Mouse (Mus musculus) lung, embryonic 16.5 days (tissue): ENCODE data around the gene Asb8. TPM values are rescaled to one million over a fixed set of nuclear protein-coding genes. Genes with fewer than 3 reads are reported as not detected.

Source experiments
- ATAC-seq: fragments of 200-750 bp; cut with Nextera tagmentation; 2 replicates; pipeline ENCODE4 v1.8.0; 2017; ENCODE audit warnings: low read depth, mild to moderate bottlenecking, moderate library complexity
- H3K27ac ChIP-seq: fragments of 300-500 bp; sonication (generic); 2 replicates; pipeline ENCODE4 v1.5.1; 2014; ENCODE audit warnings: mild to moderate bottlenecking, control low read depth, low read length
- H3K27me3 ChIP-seq: fragments of 300-500 bp; sonication (generic); 2 replicates; pipeline ENCODE4 v1.6.1; 2014; ENCODE audit warnings: low read depth, low read length, mixed read lengths; ENCODE audit not compliant: control insufficient read depth, insufficient read depth
- H3K36me3 ChIP-seq: fragments of 300-500 bp; sonication (generic); 2 replicates; pipeline ENCODE4 v1.6.1; 2014; ENCODE audit warnings: low read length; ENCODE audit not compliant: control insufficient read depth, insufficient read depth
- H3K4me1 ChIP-seq: fragments of 300-500 bp; sonication (generic); replicated peaks from 2 replicates; pipeline ENCODE4 v1.6.1; 2014; ENCODE audit warnings: low read length, mixed read lengths; ENCODE audit not compliant: control insufficient read depth, insufficient read depth
- H3K4me2 ChIP-seq: fragments of 300-500 bp; sonication (generic); 2 replicates; pipeline ENCODE4 v1.6.1; 2014; ENCODE audit warnings: low read depth, low read length, control low read depth
- H3K4me3 ChIP-seq: fragments of 300-500 bp; sonication (generic); 2 replicates; pipeline ENCODE4 v1.5.1; 2014; ENCODE audit warnings: mild to moderate bottlenecking, low read length, control low read depth
- H3K9ac ChIP-seq: fragments of 300-500 bp; sonication (generic); 2 replicates; pipeline ENCODE4 v1.6.1; 2014; ENCODE audit warnings: low read length, control low read depth
- H3K9me3 ChIP-seq: fragments of 300-500 bp; sonication (generic); 2 replicates; pipeline ENCODE4 v1.6.1; 2016; ENCODE audit warnings: low read length; ENCODE audit not compliant: control insufficient read depth
- WGBS: fragments of 180-500 bp; shearing (Covaris S2); extraction: QIAGEN DNeasy Blood & Tissue Kit; methylation state at CpG from one replicate; pipeline ENCODE4 v1.1.7; 2014; 5-methylcytosine and 5-hydroxymethylcytosine counted together
- polyA plus RNA-seq: library from polyadenylated mRNA; unstranded; fragments of >200 nt; fragmentation: Nextera tagmentation; extraction: Ambion mirVana; gene quantifications from 2 replicates; pipeline ENCODE4 v1.2.1, GENCODE M21; 2015

Gene Asb8
- polyA plus RNA-seq, 1 experiment from 2014 or later = 47.9 TPM

GRCm38 (mm10) chr15:98134034-98134433 lies 31.4 kb downstream of the Asb8 start:
- WGBS = 89% methylated on average over 4 of the region's 4 CpGs
- H3K27me3 ChIP-seq = no peaks in the 10 kb centered on the region

GRCm38 (mm10) chr15:98133471-98133870 lies 32.0 kb downstream of the Asb8 start:
- H3K27ac ChIP-seq = no peak overlapping the region
- H3K4me1 ChIP-seq = no peaks in the 10 kb centered on the region
- H3K4me3 ChIP-seq = no peak overlapping the region
- H3K9me3 ChIP-seq = no peaks in the 10 kb centered on the region
- H3K27me3 ChIP-seq = no peaks in the 10 kb centered on the region
- no peak overlapping the region for H3K4me2 ChIP-seq
- H3K9ac ChIP-seq = no peak overlapping the region
- ATAC-seq = no peak
- H3K36me3 ChIP-seq = peaks cover 23% of the 10 kb centered on the region
- 88% methylated on average over 3 of the region's 3 CpGs for WGBS

More at GRCm38 (mm10) chr15:98134034-98134433, 31.4 kb downstream of the Asb8 start:
- no peak overlapping the region for H3K27ac ChIP-seq
- no peak overlapping the region for H3K4me2 ChIP-seq
- H3K36me3 ChIP-seq = peaks cover 23% of the 10 kb centered on the region
- H3K9me3 ChIP-seq = no peaks in the 10 kb centered on the region
- no peak for ATAC-seq
- H3K4me3 ChIP-seq = no peak overlapping the region
- H3K9ac ChIP-seq = no peak overlapping the region
- H3K4me1 ChIP-seq = no peaks in the 10 kb centered on the region

GRCm38 (mm10) chr15:98131942-98132655 lies 33.3 kb downstream of the Asb8 start:
- H3K9me3 ChIP-seq = no peaks in the 10 kb centered on the region
- no peak overlapping the region for H3K9ac ChIP-seq
- no peaks in the 10 kb centered on the region for H3K4me1 ChIP-seq
- no peak overlapping the region for H3K4me3 ChIP-seq
- H3K36me3 ChIP-seq = peaks cover 23% of the 10 kb centered on the region
- H3K27me3 ChIP-seq = no peaks in the 10 kb centered on the region
- peak; percentile 69 for ATAC-seq
- WGBS = 68% methylated on average over 15 of the region's 15 CpGs
- H3K27ac ChIP-seq = no peak overlapping the region
- no peak overlapping the region for H3K4me2 ChIP-seq

GRCm38 (mm10) chr15:98131451-98131850 lies 34.0 kb downstream of the Asb8 start:
- no peak for ATAC-seq
- Histone ChIP-seq H3K27me3 (no peaks in the 10 kb centered on the region), H3K27ac (no peak overlapping the region), H3K36me3 (peaks cover 19% of the 10 kb centered on the region), H3K4me1 (no peaks in the 10 kb centered on the region), H3K9me3 (no peaks in the 10 kb centered on the region), H3K4me3 (no peak overlapping the region), H3K9ac (no peak overlapping the region), H3K4me2 (no peak overlapping the region)
- WGBS = 84% methylated on average over 7 of the region's 7 CpGs

- WGBS = 91% methylated on average over 4 of the region's 4 CpGs
- ATAC-seq = no peak
- Histone ChIP-seq H3K4me3 (no peak overlapping the region), H3K9me3 (no peaks in the 10 kb centered on the region), H3K4me2 (no peak overlapping the region), H3K27ac (no peak overlapping the region), H3K36me3 (peaks cover 19% of the 10 kb centered on the region), H3K9ac (no peak overlapping the region), H3K4me1 (no peaks in the 10 kb centered on the region), H3K27me3 (no peaks in the 10 kb centered on the region)
Observed at GRCm38 (mm10) chr15:98131001-98131400, 34.4 kb downstream of the Asb8 start.

GRCm38 (mm10) chr15:98120831-98121230 lies 44.6 kb downstream of the Asb8 start:
- peaks cover 23% of the 10 kb centered on the region for H3K36me3 ChIP-seq
- no peak overlapping the region for H3K27ac ChIP-seq
- no peaks in the 10 kb centered on the region for H3K4me1 ChIP-seq
- no peak overlapping the region for H3K4me3 ChIP-seq
- H3K9me3 ChIP-seq = no peaks in the 10 kb centered on the region
- 89% methylated on average over 20 of the region's 20 CpGs for WGBS
- no peak overlapping the region for H3K9ac ChIP-seq
- no peak for ATAC-seq
- H3K27me3 ChIP-seq = no peaks in the 10 kb centered on the region
- no peak overlapping the region for H3K4me2 ChIP-seq

GRCm38 (mm10) chr15:98119363-98119762 lies 46.1 kb downstream of the Asb8 start:
- H3K27me3 ChIP-seq = no peaks in the 10 kb centered on the region
- no peak overlapping the region for H3K9ac ChIP-seq
- no peaks in the 10 kb centered on the region for H3K9me3 ChIP-seq
- WGBS = 84% methylated on average over 12 of the region's 12 CpGs
- H3K36me3 ChIP-seq = peaks cover 23% of the 10 kb centered on the region
- ATAC-seq = no peak
- H3K4me3 ChIP-seq = no peak overlapping the region
- H3K4me2 ChIP-seq = no peak overlapping the region
- no peak overlapping the region for H3K27ac ChIP-seq
- H3K4me1 ChIP-seq = no peaks in the 10 kb centered on the region

- ATAC-seq = no peak
- Histone ChIP-seq H3K9ac (no peak overlapping the region), H3K27me3 (no peaks in the 10 kb centered on the region), H3K27ac (no peak overlapping the region), H3K36me3 (peaks cover 6% of the 10 kb centered on the region; the same call in 1 of the 2 replicates), H3K4me2 (no peak overlapping the region), H3K4me3 (no peak overlapping the region), H3K9me3 (no peaks in the 10 kb centered on the region), H3K4me1 (no peaks in the 10 kb centered on the region)
- 81% methylated on average over 5 of the region's 5 CpGs for WGBS
Observed at GRCm38 (mm10) chr15:98116287-98116686, 49.1 kb downstream of the Asb8 start.

GRCm38 (mm10) chr15:98115779-98116163 lies 49.7 kb downstream of the Asb8 start:
- no peaks in the 10 kb centered on the region for H3K9me3 ChIP-seq
- no peaks in the 10 kb centered on the region for H3K4me1 ChIP-seq
- H3K9ac ChIP-seq = no peak overlapping the region
- H3K4me3 ChIP-seq = no peak overlapping the region
- WGBS = 83% methylated on average over 9 of the region's 9 CpGs
- H3K27me3 ChIP-seq = no peaks in the 10 kb centered on the region
- peaks cover 2% of the 10 kb centered on the region; the same call in 1 of the 2 replicates for H3K36me3 ChIP-seq
- no peak overlapping the region for H3K27ac ChIP-seq
- H3K4me2 ChIP-seq = no peak overlapping the region
- no peak for ATAC-seq
